Mouse (Mus musculus): ENCODE results near the gene Utrn. TPM values are rescaled to one million over a fixed set of nuclear protein-coding genes. Genes with fewer than 3 reads are reported as not detected.

Utrn gene
- polyA plus RNA-seq, 1 experiment, result 5.7 TPM

DNA sequence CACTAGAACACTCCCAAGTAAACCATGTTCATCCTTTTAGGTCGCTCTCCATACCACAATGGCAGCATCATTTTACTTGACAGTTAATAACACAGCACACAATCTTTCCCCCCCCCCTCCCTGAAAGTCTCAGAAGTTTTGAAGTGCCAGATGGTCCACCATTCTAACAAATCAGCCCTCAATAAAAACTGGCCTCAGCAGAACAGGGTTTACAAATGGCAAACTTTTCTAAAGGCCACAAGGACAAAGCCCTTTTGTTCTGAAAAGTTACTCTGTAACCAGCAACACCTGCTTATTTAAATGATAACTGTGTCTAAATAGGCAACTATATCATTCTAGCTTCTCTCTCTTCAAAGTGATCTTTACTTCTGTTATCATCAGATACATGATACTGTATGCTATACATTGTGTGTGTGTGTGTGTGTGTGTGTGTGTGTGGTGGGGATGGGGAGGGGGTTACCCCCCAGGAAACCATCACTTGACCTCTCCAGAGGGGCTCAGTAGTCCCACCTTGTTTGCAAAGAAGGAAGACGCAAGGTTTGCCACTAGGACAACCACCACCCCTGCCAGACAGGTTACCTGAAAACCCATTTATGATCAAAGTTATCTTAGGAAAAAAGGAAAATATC lies 315.0 kb downstream of the Utrn start:
- Histone ChIP-seq H3K4me3 (ENCODE audit: control insufficient read depth, low read depth, low read length) (no peak overlapping the region), H3K4me1 (ENCODE audit: control insufficient read depth, insufficient read depth, low read length) (no peaks in the 10 kb centered on the region), H3K27me3 (ENCODE audit: control insufficient read depth, insufficient read depth, low read length) (no peaks in the 10 kb centered on the region), H3K27ac (ENCODE audit: control insufficient read depth, insufficient read depth, low read depth, low read length) (no peak overlapping the region), H3K36me3 (ENCODE audit: control insufficient read depth, insufficient read depth, low read length) (no peaks in the 10 kb centered on the region)
- TF ChIP-seq POLR2A (IDR thresholded peaks at IDR 0.05; ENCODE audit: control insufficient read depth, low read depth, low read length) (no peak), CTCF (IDR thresholded peaks at IDR 0.05; ENCODE audit: control insufficient read depth, insufficient read depth, insufficient replicate concordance, low read depth, low read length) (no peak)

- H3K27ac ChIP-seq (ENCODE audit: control insufficient read depth, insufficient read depth, low read depth, low read length), result no peak overlapping the region
- no peak overlapping the region for H3K4me3 ChIP-seq (ENCODE audit: control insufficient read depth, low read depth, low read length)
- no peak for TF ChIP-seq POLR2A (IDR thresholded peaks at IDR 0.05; ENCODE audit: control insufficient read depth, low read depth, low read length)
- no peak for TF ChIP-seq CTCF (IDR thresholded peaks at IDR 0.05; ENCODE audit: control insufficient read depth, insufficient read depth, insufficient replicate concordance, low read depth, low read length)
- no peaks in the 10 kb centered on the region for H3K36me3 ChIP-seq (ENCODE audit: control insufficient read depth, insufficient read depth, low read length)
- no peaks in the 10 kb centered on the region for H3K27me3 ChIP-seq (ENCODE audit: control insufficient read depth, insufficient read depth, low read length)
- peaks cover 11% of the 10 kb centered on the region for H3K4me1 ChIP-seq (ENCODE audit: control insufficient read depth, insufficient read depth, low read length)
Measured at GRCm38 (mm10) chr10:12552890-12553278, 316.3 kb downstream of the Utrn start.

- TF ChIP-seq POLR2A (IDR thresholded peaks at IDR 0.05; ENCODE audit: control insufficient read depth, low read depth, low read length), result no peak
- no peak for TF ChIP-seq CTCF (IDR thresholded peaks at IDR 0.05; ENCODE audit: control insufficient read depth, insufficient read depth, insufficient replicate concordance, low read depth, low read length)
- H3K36me3 ChIP-seq (ENCODE audit: control insufficient read depth, insufficient read depth, low read length), result no peaks in the 10 kb centered on the region
- no peak overlapping the region for H3K4me3 ChIP-seq (ENCODE audit: control insufficient read depth, low read depth, low read length)
- H3K4me1 ChIP-seq (ENCODE audit: control insufficient read depth, insufficient read depth, low read length), result peaks cover 11% of the 10 kb centered on the region
- H3K27me3 ChIP-seq (ENCODE audit: control insufficient read depth, insufficient read depth, low read length), result no peaks in the 10 kb centered on the region
- H3K27ac ChIP-seq (ENCODE audit: control insufficient read depth, insufficient read depth, low read depth, low read length), result no peak overlapping the region
Measured at GRCm38 (mm10) chr10:12552196-12552889, 316.8 kb downstream of the Utrn start.

GRCm38 (mm10) chr10:12551735-12552134 lies 317.4 kb downstream of the Utrn start:
- peaks cover 11% of the 10 kb centered on the region for H3K4me1 ChIP-seq (ENCODE audit: control insufficient read depth, insufficient read depth, low read length)
- H3K27me3 ChIP-seq (ENCODE audit: control insufficient read depth, insufficient read depth, low read length), result no peaks in the 10 kb centered on the region
- no peak overlapping the region for H3K4me3 ChIP-seq (ENCODE audit: control insufficient read depth, low read depth, low read length)
- no peak for TF ChIP-seq CTCF (IDR thresholded peaks at IDR 0.05; ENCODE audit: control insufficient read depth, insufficient read depth, insufficient replicate concordance, low read depth, low read length)
- no peak for TF ChIP-seq POLR2A (IDR thresholded peaks at IDR 0.05; ENCODE audit: control insufficient read depth, low read depth, low read length)
- H3K36me3 ChIP-seq (ENCODE audit: control insufficient read depth, insufficient read depth, low read length), result no peaks in the 10 kb centered on the region
- H3K27ac ChIP-seq (ENCODE audit: control insufficient read depth, insufficient read depth, low read depth, low read length), result no peak overlapping the region

GRCm38 (mm10) chr10:12549945-12550540 lies 319.1 kb downstream of the Utrn start:
- no peaks in the 10 kb centered on the region for H3K36me3 ChIP-seq (ENCODE audit: control insufficient read depth, insufficient read depth, low read length)
- H3K27me3 ChIP-seq (ENCODE audit: control insufficient read depth, insufficient read depth, low read length), result no peaks in the 10 kb centered on the region
- peaks cover 11% of the 10 kb centered on the region for H3K4me1 ChIP-seq (ENCODE audit: control insufficient read depth, insufficient read depth, low read length)
- no peak overlapping the region for H3K27ac ChIP-seq (ENCODE audit: control insufficient read depth, insufficient read depth, low read depth, low read length)
- no peak overlapping the region for H3K4me3 ChIP-seq (ENCODE audit: control insufficient read depth, low read depth, low read length)
- TF ChIP-seq POLR2A (IDR thresholded peaks at IDR 0.05; ENCODE audit: control insufficient read depth, low read depth, low read length) (no peak), CTCF (IDR thresholded peaks at IDR 0.05; ENCODE audit: control insufficient read depth, insufficient read depth, insufficient replicate concordance, low read depth, low read length) (no peak)

- no peaks in the 10 kb centered on the region for H3K36me3 ChIP-seq (ENCODE audit: control insufficient read depth, insufficient read depth, low read length)
- no peaks in the 10 kb centered on the region for H3K27me3 ChIP-seq (ENCODE audit: control insufficient read depth, insufficient read depth, low read length)
- peaks cover 11% of the 10 kb centered on the region for H3K4me1 ChIP-seq (ENCODE audit: control insufficient read depth, insufficient read depth, low read length)
- H3K4me3 ChIP-seq (ENCODE audit: control insufficient read depth, low read depth, low read length), result no peak overlapping the region
- TF ChIP-seq CTCF (IDR thresholded peaks at IDR 0.05; ENCODE audit: control insufficient read depth, insufficient read depth, insufficient replicate concordance, low read depth, low read length) (no peak), POLR2A (IDR thresholded peaks at IDR 0.05; ENCODE audit: control insufficient read depth, low read depth, low read length) (no peak)
- H3K27ac ChIP-seq (ENCODE audit: control insufficient read depth, insufficient read depth, low read depth, low read length), result no peak overlapping the region
Measured at GRCm38 (mm10) chr10:12549261-12549660, 319.9 kb downstream of the Utrn start.

DNA sequence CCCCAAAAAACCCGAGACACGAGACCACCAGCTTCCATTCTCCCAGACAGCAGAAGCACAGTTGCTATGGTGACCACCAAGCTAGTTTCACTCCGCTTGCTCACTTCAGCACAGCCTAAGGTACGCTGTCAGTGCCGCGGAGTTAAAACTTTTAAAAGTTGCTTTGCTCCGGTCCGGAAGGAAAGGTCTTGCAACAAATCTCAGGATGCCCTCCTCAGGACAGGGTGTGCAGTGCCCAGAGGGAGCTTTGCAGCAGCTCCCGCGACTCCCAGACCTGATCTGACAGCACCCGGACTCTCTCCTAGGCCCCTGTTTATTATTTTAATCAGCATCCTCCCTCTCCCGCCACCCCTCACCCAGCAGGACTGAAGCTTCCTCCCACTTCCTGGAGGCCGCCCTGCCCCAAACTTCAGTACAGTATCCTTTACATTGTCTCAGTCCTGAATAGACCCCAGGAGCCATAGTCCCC lies 320.5 kb downstream of the Utrn start:
- H3K4me1 ChIP-seq (ENCODE audit: control insufficient read depth, insufficient read depth, low read length), result peaks cover 11% of the 10 kb centered on the region
- H3K4me3 ChIP-seq (ENCODE audit: control insufficient read depth, low read depth, low read length), result peak overlapping the region; percentile 43
- H3K36me3 ChIP-seq (ENCODE audit: control insufficient read depth, insufficient read depth, low read length), result no peaks in the 10 kb centered on the region
- TF ChIP-seq POLR2A (IDR thresholded peaks at IDR 0.05; ENCODE audit: control insufficient read depth, low read depth, low read length), result no peak
- no peak for TF ChIP-seq CTCF (IDR thresholded peaks at IDR 0.05; ENCODE audit: control insufficient read depth, insufficient read depth, insufficient replicate concordance, low read depth, low read length)
- H3K27me3 ChIP-seq (ENCODE audit: control insufficient read depth, insufficient read depth, low read length), result no peaks in the 10 kb centered on the region
- H3K27ac ChIP-seq (ENCODE audit: control insufficient read depth, insufficient read depth, low read depth, low read length), result no peak overlapping the region

Measured in testis, adult 2 months (tissue).